Mouse (Mus musculus) myocyte (in vitro differentiated cells): ENCODE results near the gene Hyou1.
A peak's percentile ranks its signal among the peaks of the same experiment; 100 is the strongest.

Experiments used
- E2F4 ChIP-seq: IDR thresholded peaks from one replicate; pipeline ENCODE4 v1.6.1; 2011; ENCODE audit warnings: mild to moderate bottlenecking, control low read depth, moderate library complexity; ENCODE audit not compliant: insufficient read depth
- MAX ChIP-seq: IDR thresholded peaks from one replicate; pipeline ENCODE4 v1.6.1; 2011; ENCODE audit warnings: low read depth, mild to moderate bottlenecking, control low read depth
- MYOD1 ChIP-seq, 3 experiments: IDR thresholded peaks; one replicate each; pipeline ENCODE4 v1.6.1; 2011; ENCODE audit warnings: control low read depth in 2 of 3, low read depth in 2 of 3, mild to moderate bottlenecking in 2 of 3, moderate library complexity in 1 of 3; ENCODE audit not compliant: insufficient read length in 2 of 3, control insufficient read depth in 1 of 3
- MYOG ChIP-seq, 3 experiments: IDR thresholded peaks; one replicate each; pipeline ENCODE4 v1.6.1; 2011; ENCODE audit warnings: control low read depth in 2 of 3, low read depth in 2 of 3, mild to moderate bottlenecking in 2 of 3; ENCODE audit not compliant: insufficient read length in 2 of 3, control insufficient read depth in 1 of 3, insufficient read depth in 1 of 3
- POLR2A ChIP-seq: IDR thresholded peaks from one replicate; pipeline ENCODE4 v1.6.1; 2011; ENCODE audit warnings: low read depth, mild to moderate bottlenecking, control low read depth, moderate library complexity; ENCODE audit not compliant: insufficient read length
- POLR2AphosphoS2 ChIP-seq: IDR thresholded peaks from one replicate; pipeline ENCODE4 v1.6.1; 2011; ENCODE audit warnings: low read depth, control low read depth; ENCODE audit not compliant: insufficient read length
- TCF12 ChIP-seq: IDR thresholded peaks from one replicate; pipeline ENCODE4 v1.6.1; 2011; ENCODE audit warnings: mild to moderate bottlenecking, control low read depth; ENCODE audit not compliant: poor library complexity, insufficient read depth, severe bottlenecking

DNA sequence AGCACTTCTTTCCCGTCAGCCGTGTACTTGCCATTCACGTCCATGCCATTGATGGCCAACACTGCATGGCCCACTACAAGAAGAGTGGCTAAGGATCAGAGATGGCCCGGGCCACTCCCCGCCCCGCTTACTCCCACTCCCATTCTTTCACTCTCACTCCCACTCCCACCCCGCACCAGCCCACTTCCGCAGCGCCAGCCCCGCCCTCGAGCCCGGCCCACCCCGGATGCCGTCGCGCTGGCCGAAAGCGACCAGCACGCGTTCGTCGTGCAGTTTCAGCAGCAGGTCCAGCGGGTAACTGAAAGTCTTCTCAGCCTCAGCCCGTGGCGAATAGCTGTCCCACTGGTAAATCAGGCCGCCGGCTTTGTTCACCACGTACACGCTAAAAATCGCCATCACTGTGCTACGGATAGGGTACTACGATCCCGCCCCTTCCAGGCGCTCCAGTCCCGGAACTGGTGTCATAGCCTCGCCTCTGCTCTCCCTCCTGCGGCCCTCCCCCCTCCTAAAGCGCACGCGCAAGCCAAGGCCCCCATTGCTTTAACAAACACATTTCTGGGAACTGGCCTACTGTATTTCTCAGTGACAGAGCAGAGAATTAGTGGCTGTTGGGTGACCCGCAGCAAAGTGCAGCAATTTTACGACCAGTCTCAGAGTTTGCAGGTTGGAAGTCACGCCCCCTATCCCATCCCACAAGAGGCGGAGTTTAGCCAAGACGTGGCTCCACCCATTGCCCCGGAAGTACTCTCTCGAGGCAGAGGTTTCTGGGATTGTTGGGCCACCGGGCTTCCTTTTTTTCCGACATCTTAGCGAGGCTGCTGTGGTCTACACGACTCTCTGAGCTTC, 27.8 kb downstream of the Hyou1 start, which contains the start of the genes Rps25 and Trappc4:
- TF ChIP-seq POLR2A (peak; percentile 71), MAX (no peak), MYOD1 (IDR thresholded peaks at IDR 0.05; ENCODE audit: control insufficient read depth in 1 of 3, insufficient read length in 2 of 3, low read depth in 2 of 3) (no peak), E2F4 (no peak), MYOG (IDR thresholded peaks at IDR 0.05; ENCODE audit: control insufficient read depth in 1 of 3, insufficient read depth in 1 of 3, insufficient read length in 2 of 3, low read depth in 2 of 3) (no peak), TCF12 (no peak), POLR2AphosphoS2 (peak; percentile 54)
